In genomic region chr11:33772043-33772442, GRCm38 (mm10) we compare ENCODE assay signal across 12 mouse cellular contexts.
"Had no signal": no experiment of that assay in that cellular context is flagged by ENCODE, and none has a peak within 500 bp of the region (broad histone marks: within the 10 kb centered on the region; RNA-seq: fewer than 3 reads in every experiment).

No protein-coding gene starts in this region.

- H3K9me3 ChIP-seq: limb, embryonic 13.5 days had no signal

- H3K27me3 ChIP-seq: limb, embryonic 13.5 days had no signal

- H3K9ac ChIP-seq: limb, embryonic 13.5 days; liver, embryonic 14.5 days had no signal

- H3K4me3 ChIP-seq: layer of hippocampus, adult 2 months; limb, embryonic 13.5 days had no signal

- H3K36me3 ChIP-seq: limb, embryonic 13.5 days had no signal

- H3K4me2 ChIP-seq: limb, embryonic 13.5 days had no signal

- ATAC-seq: lung, postnatal 0 days had no signal

- DNase-seq: kidney, postnatal 10 days; kidney, postnatal 4 days; left cerebral cortex, postnatal 4 days; lung, adult 2 months; lung, postnatal 36 days; right cerebral cortex, postnatal 25 days; thymus, postnatal 4 days had no signal

- H3K27ac ChIP-seq: layer of hippocampus, adult 2 months; limb, embryonic 13.5 days; liver, embryonic 14.5 days; stomach, postnatal 0 days had no signal
